Mouse (Mus musculus) cortical plate, adult 2 months (tissue): ENCODE results near the gene Calu.

Source experiments
- CTCF ChIP-seq: fragments of 200-500 bp; IDR thresholded peaks from 2 replicates; pipeline ENCODE4 v1.5.1; 2011; ENCODE audit warnings: mild to moderate bottlenecking, control low read depth, low read length; ENCODE audit not compliant: insufficient read depth; ENCODE audit errors: extremely low read depth
- POLR2A ChIP-seq: fragments of 200-500 bp; IDR thresholded peaks from 2 replicates; pipeline ENCODE4 v1.6.1; 2011; ENCODE audit warnings: mild to moderate bottlenecking, low read length, control low read depth; ENCODE audit not compliant: insufficient read depth; ENCODE audit errors: extremely low read depth

DNA sequence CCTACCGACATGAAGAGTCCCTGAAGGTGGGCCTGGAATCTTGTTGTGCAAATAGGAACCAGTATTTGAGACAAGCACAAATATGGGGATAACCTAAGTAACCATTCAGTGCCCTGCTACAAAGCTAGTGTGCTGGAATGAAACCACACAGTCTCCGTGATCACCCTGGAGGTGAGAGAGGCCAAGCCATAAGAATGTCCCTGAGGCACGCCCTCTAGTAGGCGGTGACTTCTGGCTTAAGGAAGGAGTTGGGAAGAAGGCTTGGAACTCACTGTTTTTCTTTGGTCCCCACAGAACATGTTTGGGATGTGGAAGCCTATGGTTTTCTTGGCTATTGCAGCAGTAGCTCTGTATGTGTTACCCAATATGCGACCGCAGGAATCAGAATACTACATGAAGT, 78.5 kb downstream of the Calu start:
- no peak for TF ChIP-seq CTCF
- no peak for TF ChIP-seq POLR2A
